Mouse (Mus musculus) layer of hippocampus, adult 8-10 months (tissue): ENCODE measurements at regions not wholly inside any gene's neighbourhood (a gene's known extent, or its start where the extent isn't known, plus 50 kb on each side); places are given as distances from the start of the nearest gene placed in this dataset.
"Not testable (repeated sequence)": the region's sequence is repeated elsewhere in the genome, so short reads cannot be mapped to it uniquely, and the experiment has no call there.

Experiments
- DNase-seq, 2 experiments: peaks; one replicate each; pipeline ENCODE4 v3.0.0; 2022; ENCODE audit warnings: low spot score in 2 of 2

DNA sequence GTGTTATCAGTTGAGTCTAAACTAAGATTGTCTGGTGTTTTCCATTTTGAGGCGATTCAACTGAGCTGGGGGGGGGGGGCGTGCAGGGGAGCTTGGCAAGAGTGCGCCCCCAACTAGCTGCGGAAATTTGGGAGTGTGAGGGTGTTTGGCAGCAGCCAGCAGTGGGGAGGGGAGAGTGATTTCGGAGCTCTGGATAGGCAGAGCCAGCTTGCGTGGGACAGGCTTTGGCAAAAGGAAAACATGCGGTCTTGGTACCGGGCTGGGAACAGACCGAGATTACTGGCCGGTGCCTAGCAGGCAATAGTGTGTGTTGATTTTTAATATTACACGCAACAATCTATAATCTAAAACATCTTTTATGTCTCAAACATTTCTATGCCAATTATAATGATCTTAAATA lies 199.4 kb upstream of the Cdk6 start:
- DNase-seq = peak in 1 of 2 experiments; percentile 25

DNA sequence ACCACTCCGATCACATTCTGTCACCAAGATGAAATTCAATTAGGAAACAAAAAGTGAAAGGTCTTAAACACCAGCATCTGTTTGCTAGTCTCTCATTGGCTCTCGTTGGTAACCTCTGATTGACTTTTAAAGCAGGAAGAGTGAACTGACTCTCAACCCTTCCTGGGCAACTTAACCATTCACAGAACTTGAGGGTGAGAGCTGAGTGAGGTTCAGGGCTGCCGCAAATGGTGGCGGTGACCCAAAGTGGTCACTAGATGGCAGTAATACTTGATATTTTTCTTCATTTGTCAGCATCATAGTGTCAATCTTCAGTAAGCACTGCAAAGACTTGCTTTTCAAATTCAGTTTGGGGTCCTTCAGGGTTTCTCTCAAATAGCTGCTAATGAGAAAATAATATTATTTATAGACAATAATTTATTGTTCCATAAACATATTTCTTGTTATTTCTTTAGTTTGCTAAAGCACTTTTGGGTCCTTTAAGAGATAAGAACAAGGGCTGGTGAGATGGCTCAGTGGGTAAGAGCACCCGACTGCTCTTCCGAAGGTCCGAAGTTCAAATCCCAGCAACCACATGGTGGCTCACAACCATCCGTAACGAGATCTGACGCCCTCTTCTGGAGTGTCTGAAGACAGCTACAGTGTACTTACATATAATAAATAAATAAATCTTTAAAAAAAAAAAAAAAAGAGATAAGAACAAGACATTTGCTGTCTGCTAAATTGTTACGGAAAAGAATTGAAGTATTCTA lies 194.6 kb upstream of the Cdk6 start:
- peak in 1 of 2 experiments; percentile 39 for DNase-seq

DNA sequence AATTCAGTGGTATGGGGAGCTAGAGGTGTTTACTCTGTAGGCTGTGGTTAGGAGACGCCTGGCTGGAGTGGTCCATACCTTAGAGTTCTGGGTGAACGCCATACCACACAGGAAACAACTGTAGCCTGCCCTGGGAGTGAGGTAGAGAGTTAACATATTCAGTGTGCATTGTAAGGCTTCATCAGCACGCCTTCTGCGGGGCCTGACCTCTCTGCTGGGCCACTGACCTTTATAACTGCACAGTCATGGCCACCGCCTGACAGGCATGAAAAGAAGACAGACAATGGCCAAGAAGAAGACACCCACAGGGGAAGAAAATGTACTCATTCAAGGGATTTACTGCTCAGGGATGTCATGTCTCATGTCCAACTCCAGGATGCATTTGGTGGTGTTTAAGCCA lies 191.4 kb upstream of the Cdk6 start:
- DNase-seq = not testable (repeated sequence)

DNA sequence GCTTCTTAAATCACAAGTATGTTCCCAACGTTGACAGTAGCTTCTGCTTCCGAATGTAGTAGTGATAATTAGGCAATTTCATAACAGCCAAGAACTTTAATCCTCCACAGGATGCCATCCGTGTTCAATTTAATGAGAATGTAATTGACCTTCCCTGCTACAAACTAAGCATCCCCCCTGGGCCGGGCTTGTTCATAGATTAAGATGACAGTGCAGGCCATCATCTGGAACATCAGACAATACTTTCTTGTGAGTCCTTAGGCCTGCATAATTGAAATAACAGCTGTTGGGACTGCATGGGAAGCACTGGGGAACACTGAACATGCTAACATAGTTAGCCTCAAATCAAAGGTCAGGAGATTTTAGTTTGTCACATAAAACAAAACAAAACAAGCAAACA lies 190.5 kb upstream of the Cdk6 start:
- not testable (repeated sequence) for DNase-seq

DNA sequence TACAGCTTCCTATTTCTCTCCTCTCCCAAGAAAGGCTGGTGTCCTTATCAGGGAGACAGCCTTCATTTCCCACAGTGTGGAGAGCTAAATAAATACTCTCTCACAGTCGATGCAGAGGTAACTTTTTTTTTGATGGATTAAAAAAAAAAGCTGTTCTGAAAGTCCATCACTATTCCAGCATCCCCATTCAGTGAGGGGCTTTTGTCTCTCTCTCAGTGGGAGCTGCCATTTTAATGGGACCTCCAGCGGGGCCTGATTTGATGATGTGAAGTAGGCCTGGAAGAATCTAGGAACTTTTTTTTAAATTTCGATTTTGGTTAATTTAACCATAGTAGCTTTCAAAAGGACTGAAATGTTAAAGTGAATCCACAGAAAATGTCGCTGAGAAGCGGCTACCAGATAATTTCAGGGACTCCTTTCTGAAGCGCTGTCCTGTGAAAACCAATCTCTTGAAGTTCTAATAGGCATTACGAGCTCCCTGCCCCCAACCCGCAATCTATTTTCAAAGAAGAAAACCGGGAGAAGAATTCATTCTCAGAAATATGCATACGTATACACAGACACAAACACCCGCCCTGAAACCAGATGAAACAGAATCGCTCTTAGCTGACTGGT lies 189.6 kb upstream of the Cdk6 start:
- DNase-seq = not testable (repeated sequence)

GRCm38 (mm10) chr5:3152149-3152865 lies 189.0 kb upstream of the Cdk6 start:
- DNase-seq = peak; percentile 51 to 59

GRCm38 (mm10) chr5:3165511-3165910 lies 175.8 kb upstream of the Cdk6 start:
- not testable (repeated sequence) for DNase-seq

GRCm38 (mm10) chr5:3166496-3166895 lies 174.8 kb upstream of the Cdk6 start:
- not testable (repeated sequence) for DNase-seq

DNA sequence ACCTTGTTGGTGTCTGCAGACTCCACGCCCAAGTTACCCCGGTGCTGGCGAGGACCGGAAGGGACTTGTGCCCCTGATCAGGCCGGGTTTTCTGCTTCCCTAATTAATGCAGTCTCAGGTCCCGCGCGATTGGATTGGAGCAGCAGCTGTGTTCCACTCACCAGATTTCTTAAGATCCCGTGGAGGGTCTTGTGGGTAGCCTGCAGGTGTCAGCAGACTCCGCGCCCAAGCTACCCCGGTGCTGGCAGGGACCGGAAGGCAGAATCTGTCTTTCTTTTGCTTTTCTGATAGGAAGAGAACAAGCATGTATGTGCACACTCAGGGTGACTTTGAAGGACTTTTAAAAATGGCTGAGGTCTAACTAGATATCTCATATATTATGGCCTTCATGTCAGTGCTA lies 147.7 kb upstream of the Cdk6 start:
- not testable (repeated sequence) for DNase-seq

DNA sequence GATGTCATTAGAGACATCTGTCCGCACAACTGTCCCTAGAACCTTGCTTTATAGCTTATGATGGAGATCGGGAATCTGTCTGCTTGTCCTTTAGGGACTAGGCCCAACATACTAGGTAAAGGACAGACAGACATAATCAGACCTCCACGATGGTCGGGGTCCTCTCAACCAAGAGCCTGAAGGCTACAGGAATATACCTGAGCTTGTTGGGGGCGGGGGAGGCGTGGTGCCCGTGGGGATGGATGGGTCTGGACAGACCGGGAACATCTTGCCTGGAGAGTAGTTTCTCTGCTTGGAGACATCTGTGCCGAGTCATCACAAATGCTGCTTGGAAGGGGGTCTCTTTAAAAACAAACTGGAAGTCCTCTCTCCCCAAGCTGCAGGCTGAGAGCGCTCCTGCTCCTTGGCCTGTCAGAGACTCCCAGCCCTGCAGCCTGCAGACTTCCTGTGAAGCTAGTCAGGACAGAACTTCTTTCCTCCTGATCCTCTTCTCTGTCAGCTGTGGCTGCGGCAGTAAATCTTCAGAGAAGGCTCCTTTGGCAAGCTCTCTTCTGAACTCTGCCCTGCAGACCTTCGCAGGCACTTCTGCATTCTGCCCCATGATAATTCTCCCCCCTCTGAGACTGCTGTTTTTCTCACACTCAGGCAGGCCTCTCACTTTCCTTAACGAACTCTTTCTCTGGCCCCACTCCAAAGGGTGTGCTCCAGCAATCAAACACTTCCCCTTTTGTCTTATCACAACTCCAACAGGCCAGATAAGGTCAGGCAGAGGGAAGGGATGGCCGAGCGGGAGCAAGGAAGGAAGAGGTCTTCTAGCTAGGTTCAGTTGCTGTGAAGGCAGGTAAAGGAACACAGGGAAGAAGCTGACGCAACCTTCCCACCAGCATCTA lies 143.1 kb upstream of the Cdk6 start:
- DNase-seq = no peak

DNA sequence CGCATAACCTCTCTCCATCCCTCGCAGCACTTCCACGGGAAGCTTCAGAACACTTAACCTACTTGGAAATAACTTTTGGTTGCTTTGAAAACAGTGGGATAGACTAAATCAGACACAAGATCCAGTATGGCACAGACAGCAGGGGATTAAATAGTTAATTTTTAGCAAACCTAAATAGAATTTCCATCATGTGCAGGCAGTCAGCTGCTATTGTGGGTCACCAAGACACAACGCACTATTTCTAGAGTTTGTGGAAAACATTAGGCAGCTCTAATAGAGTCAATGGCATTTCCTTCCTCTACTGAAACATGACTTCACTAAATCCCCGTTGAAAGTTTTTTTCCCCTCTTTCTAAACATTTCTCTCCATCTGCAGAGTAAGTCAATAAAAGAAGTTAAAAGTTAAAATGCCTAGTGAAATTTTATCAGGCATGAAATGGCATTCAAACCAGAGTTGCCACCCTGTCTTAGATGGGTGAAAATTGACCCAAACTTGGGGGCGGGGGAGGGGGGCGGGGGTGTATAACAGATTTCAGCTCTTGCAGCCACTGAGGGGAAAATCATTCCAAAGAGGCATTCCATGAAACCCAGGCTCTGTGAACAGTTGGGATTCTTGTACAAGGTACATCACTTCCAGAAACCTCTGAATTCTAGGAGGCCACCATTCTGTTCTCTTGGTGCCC lies 142.3 kb upstream of the Cdk6 start:
- not testable (repeated sequence) for DNase-seq

- not testable (repeated sequence) for DNase-seq
Measured at GRCm38 (mm10) chr5:3206160-3206559, 135.1 kb upstream of the Cdk6 start.

DNA sequence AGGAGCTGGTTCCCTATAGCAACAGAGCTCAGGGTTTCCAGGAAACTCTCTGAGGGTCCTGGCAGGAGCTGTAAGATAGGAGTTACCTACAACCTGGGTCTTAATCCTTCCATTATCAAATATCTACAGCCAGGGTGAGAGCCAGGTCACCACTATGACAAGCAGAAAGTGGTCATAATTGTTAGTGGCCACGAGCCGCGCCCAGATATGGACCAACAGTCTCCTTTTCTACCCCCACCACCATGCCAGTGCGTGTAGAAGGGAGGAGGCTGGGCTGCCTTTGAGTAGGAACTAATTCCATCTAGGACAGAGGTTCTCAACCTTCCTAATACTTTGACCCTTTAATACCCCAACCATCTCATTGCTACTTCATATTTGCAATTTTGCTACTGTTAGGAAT lies 133.0 kb upstream of the Cdk6 start:
- not testable (repeated sequence) for DNase-seq

- DNase-seq = no peak
Measured at GRCm38 (mm10) chr5:3211284-3211683, 130.0 kb upstream of the Cdk6 start.

GRCm38 (mm10) chr5:3216053-3216452 lies 125.2 kb upstream of the Cdk6 start:
- DNase-seq = no peak

- DNase-seq = no peak
Measured at GRCm38 (mm10) chr5:3219230-3219629, 122.1 kb upstream of the Cdk6 start.

DNA sequence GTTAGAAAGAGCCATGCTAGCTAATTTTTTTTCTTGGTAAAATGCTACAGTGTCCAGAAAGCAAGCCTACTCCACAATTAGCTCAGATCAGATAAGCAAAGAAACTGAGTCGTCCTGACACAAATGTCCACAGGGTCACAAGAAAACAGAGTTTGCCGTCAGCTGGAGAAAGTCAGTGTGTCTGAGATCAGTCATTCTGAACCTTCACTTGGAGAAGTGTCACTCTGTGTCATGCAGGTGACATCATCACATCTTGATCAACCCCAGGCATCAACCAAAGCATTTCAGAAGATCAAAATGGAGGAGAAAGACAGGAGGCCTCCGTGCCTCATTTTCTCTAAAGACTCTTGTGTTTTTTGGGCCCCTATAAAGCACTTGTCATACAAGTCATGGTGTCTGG lies 121.5 kb upstream of the Cdk6 start:
- no peak for DNase-seq

DNA sequence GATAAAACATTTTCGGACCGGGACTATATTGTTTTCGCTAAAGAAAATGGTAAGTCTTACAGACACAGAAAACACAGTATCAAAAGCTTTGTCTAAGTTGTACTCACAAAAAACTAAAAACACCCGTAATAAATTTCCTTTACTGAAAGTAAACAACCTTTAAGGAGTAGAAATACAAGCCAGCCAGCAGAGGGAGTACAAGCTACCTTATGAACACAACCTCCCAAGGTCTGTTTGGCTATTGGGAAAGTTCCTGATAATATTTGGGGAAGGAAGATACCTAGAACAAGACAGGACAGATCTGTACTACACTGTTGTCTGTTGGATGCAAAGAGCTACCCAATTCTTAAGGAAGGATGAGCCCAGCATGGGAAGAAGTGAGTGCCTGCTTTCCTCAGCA lies 117.5 kb upstream of the Cdk6 start:
- DNase-seq = not testable (repeated sequence)

GRCm38 (mm10) chr5:3224392-3225054 lies 116.8 kb upstream of the Cdk6 start:
- not testable (repeated sequence) for DNase-seq

DNA sequence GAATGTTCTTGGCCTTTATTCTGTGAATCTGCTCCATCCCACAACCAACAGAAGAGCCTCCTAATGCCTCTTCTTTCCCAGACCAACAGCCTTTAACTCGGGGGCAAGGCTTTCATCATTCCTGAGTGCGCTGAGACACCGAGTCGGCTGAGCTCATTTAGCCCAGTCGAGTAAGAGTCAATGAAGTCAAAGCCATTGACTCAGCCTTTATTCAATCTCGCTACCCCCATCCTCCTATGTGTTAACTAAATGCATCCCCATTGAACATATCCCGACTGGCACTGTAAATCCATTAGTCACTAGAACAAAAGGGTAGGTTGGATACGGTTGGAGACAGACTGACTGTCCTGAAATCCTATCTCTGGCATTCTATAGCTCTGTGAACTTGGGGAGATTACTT lies 115.9 kb upstream of the Cdk6 start:
- not testable (repeated sequence) for DNase-seq
